Mouse (Mus musculus): Measurements from ENCODE around the gene Srsf2.

GRCm38 (mm10) chr11:116810528-116810927 lies 42.4 kb downstream of the Srsf2 start:
- TF ChIP-seq POLR2A (IDR thresholded peaks at IDR 0.05; ENCODE audit: low read depth, low read length) (no peak), CTCF (IDR thresholded peaks at IDR 0.05; ENCODE audit: borderline replicate concordance, insufficient read depth, low read length) (no peak)
